Mouse (Mus musculus) lung, adult 2 months (tissue): ENCODE data around the gene Phc3. TPM values are rescaled to one million over a fixed set of nuclear protein-coding genes. Genes with fewer than 3 reads are reported as not detected.

Source experiments
- DNase-seq: peaks from one replicate; pipeline ENCODE4 v3.0.0; 2022
- H3K4me1 ChIP-seq: fragments of 200-500 bp; 2 replicates; pipeline ENCODE4 v1.6.1; 2011; ENCODE audit warnings: low read length; ENCODE audit not compliant: control insufficient read depth, insufficient read depth
- H3K4me3 ChIP-seq: fragments of 200-500 bp; replicated peaks from 2 replicates; pipeline ENCODE3; 2011; ENCODE audit warnings: low read depth, mild to moderate bottlenecking, control low read depth, low read length; ENCODE audit errors: extremely low read depth
- CTCF ChIP-seq: fragments of 200-500 bp; IDR thresholded peaks from 2 replicates; pipeline ENCODE4 v1.5.1; 2011; ENCODE audit warnings: mild to moderate bottlenecking, low read length, control low read depth; ENCODE audit not compliant: insufficient read depth
- POLR2A ChIP-seq: fragments of 200-500 bp; IDR thresholded peaks from 2 replicates; pipeline ENCODE4 v1.6.1; 2011; ENCODE audit warnings: low read depth, mild to moderate bottlenecking, control low read depth, low read length, borderline replicate concordance; ENCODE audit errors: extremely low read depth
- WGBS: fragments of 180-500 bp; shearing (Covaris S2); methylation state at CpG from one replicate; pipeline ENCODE4 v1.1.7; 2018; 5-methylcytosine and 5-hydroxymethylcytosine counted together
- polyA plus RNA-seq: library from polyadenylated mRNA; depleted of rRNA; stranded (reverse); fragments of >200 nt; gene quantifications from 2 replicates; pipeline ENCODE4 v1.2.3, GENCODE M21; 2012; rRNA removed

Gene Phc3
- polyA plus RNA-seq, result 33.7 and 34.0 TPM in 2 replicates

DNA sequence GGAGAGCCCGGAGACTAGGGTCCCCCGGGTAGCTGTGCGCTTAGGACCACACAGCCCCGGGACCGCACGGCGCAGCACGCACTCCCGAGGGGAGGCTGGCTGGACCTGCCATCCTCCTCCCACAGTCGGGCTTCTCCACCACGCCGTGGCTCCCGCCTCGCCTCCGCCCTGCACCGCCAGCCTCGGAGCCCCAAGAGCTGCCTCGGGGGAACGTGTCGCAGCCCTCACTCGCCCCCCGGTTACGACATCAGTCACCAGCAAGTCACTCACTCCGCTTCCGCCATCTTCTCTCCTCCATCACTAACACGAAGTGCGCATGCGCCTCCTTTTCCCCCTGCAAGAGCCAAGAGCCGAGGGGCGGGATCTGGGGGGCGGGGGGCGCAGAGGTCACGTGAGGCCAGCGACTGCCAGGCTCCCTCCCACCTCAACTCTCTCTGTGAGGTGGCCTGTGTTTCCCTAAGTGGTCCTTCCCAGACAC, at the start of gene Phc3:
Gene Phc3 (minus strand): TSS at position 312 of the 478 bp plus-strand sequence.
- peak; percentile 87 for DNase-seq
- Histone ChIP-seq H3K4me1 (peaks cover 2% of the 10 kb centered on the region), H3K4me3 (peak within 1 kb of the TSS; percentile 98)
- 1% methylated on average over 34 of the region's 34 CpGs for WGBS
- no peak for TF ChIP-seq CTCF
- peak; percentile 94 for TF ChIP-seq POLR2A

DNA sequence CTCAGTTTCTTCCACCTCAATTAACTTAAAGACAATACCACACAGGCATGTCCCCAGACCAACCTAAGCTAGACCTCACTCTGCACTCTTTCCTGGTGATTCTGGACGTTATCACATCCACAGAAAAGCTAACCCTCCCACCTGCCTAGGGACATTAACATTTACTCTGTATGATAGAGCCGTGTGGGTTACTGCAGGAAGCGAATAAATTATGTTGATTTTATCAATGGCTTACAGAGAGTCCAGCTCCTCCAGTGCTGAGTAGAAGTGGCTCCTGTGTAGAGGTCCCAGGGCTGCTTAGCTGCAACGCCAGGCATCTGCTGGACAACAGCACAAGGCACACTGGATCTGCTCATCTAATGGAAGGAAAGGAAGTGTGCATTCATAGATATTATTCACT, 48.4 kb upstream of the Phc3 start:
- no peak for DNase-seq
- 63% methylated on average over 4 of the region's 4 CpGs for WGBS
- Histone ChIP-seq H3K4me3 (no peak overlapping the region), H3K4me1 (peaks cover 11% of the 10 kb centered on the region)
- TF ChIP-seq POLR2A (no peak), CTCF (no peak)

DNA sequence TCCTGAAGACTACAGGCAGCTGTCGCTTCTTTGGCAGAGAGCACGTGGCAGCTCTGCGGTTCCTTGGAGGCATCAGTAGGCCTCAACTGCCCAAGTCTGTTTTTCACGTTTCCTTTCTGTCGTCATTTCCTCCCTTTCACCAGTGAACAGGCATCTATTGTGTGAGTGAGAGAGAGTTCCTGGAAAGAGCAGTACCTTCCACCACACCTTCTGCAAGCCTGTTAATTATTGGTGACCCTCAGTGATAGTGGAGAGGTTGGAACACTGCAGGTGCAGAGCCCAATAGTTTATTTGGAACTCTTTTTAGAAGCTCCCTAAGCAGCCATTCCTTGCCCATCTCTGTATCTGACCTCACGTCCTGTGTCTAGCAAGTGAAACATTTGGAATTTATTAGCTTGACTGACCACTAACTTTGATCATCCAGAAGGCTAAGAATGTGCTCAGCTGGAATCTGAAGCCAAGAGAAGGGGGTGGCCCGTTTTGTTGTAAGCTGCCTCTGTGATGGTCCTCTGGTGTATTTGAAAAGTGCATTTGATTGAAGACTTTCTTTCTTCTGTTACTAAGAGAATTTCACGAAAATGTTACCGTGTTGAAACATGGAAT, 47.5 kb upstream of the Phc3 start:
- TF ChIP-seq POLR2A (no peak), CTCF (no peak)
- H3K4me3 ChIP-seq, result no peak overlapping the region
- 41% methylated on average over 9 of the region's 9 CpGs for WGBS
- peaks cover 11% of the 10 kb centered on the region for H3K4me1 ChIP-seq
- no peak for DNase-seq

DNA sequence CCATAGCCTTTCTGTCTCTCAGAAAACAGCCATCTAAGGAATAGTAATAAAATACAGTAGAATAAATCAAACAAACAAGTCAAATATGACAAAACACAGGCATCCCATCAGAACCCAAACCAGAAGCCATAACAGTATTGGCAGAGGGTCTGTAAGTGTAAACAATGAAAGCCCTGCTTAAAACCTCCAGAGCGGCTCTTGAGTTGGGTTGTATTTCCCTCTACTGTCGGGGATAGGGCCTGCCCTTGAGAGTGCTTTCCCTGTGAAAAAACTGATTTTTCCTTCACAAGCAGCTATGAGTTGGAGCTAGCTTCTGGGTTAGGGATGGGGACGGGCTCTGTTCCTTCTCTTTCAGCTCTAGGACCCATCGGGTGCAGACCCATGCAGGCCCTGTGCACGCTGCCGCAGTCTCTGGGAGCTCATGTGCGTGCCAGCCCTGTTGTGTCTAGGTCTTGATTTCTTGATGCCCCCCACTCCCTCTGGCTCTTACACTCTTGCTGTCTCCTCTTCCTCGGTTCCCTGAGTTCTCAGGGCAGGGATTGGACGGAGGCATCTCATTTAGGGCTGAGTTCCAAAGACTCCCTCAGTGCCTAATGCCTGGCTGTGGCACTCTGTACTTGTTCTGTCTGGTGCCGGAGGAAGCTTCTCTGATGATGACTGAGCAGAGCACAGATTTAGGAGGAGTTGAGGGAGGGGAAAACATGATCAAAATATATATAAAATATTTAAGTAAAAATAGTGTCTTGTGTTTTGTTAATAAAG, 46.6 kb upstream of the Phc3 start:
- whole genome bisulfite sequencing, result 71% methylated on average over 10 of the region's 10 CpGs
- Histone ChIP-seq H3K4me1 (peaks cover 11% of the 10 kb centered on the region), H3K4me3 (no peak overlapping the region)
- TF ChIP-seq CTCF (no peak), POLR2A (no peak)
- no peak for DNase-seq

DNA sequence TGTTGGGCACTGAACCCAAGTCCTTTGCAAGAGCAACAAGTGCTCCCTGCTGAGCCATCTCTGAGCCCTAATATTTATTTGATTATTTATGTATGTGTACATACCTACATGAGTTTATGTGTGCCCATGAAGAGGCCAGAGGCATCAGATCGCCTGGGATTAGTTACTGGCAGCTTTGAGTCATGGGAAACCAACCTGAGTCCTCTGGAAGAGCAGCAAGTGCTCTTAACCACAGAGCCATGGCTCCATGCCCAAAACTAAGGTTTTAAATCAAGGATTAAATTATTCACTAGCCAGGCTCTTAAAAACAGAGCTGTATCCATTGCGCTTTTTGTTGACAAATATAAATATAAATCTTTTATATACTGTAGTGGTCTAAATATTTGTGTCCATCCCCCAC, 45.2 kb upstream of the Phc3 start:
- H3K4me3 ChIP-seq, result no peak overlapping the region
- WGBS, result 72% methylated on average over 2 of the region's 2 CpGs
- DNase-seq, result no peak
- TF ChIP-seq CTCF (no peak), POLR2A (no peak)
- H3K4me1 ChIP-seq, result peaks cover 11% of the 10 kb centered on the region

DNA sequence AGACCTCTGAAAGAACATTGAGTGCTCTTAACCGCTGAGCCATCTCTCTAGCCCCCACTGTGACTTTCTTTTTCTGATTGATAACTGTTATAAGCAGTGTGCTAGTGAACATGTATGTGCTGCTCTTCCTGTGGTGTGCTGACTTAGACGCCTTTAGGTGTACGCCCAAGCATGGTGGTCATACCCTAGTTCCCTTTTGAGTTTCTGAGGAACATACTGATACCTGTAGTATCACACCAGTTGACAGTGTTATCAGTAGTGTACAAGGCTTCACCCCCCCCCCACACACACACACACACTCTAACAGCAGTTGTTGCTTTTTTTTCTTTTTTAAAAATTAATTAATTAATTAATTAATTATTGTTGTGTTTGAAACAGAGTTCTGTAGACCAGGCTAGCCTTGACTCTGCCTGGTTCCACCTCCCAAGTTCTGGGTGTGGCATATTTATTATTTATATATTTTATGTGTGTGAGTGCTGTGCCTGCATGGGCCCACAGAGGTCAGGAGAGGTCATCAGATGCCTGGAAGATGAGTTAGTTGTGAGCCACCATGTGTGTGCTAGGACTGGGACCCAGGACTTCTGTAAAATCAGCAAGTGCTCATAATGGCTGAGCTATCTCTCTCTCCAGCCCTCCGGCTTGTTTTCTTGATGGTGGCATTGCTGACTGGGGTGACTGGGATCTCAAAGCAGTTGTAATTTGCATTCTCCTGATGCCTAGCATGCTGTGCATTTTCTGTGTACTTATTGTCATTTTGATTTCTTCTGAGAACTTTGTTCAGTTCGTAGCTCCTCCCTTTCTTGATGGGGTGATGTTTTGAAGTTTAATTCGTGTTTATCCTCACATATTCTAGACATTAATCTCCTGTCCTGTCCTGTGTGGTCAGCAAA, 35.4 kb upstream of the Phc3 start:
- Histone ChIP-seq H3K4me1 (peaks cover 13% of the 10 kb centered on the region), H3K4me3 (no peak overlapping the region)
- WGBS, result 83% methylated on average over 6 of the region's 6 CpGs
- TF ChIP-seq POLR2A, result no peak
- no peak for TF ChIP-seq CTCF
- DNase-seq, result no peak

DNA sequence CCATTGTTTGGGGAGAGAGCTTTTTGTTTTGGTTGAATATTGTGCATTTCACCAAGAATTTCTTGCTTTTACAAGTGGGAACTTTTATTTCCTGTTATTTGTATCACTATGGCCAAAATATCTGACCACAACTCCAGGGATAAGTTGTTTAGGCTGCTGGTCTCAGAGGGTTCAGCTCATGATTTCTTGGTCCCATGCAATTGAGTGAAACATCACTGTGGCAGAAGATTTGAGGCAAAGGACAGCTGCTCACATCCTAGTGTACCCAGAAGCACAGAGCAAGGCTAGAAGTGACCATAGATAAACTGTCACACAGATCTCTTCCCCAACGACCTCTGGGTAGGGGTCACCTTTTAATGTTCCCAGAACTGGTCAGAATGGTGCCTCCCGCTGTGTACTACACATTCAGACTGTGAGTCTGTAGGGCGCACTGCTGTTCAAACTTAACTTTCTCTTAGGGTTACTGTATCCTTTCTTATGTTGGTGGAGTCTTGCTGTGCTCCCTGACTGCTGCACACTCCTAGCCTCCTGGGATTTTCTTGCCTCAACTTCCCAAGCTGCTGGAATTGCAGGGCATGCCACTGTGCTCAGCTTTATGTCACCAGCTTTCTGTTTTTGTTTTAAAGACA, 31.9 kb upstream of the Phc3 start:
- Histone ChIP-seq H3K4me1 (peaks cover 15% of the 10 kb centered on the region), H3K4me3 (no peak overlapping the region)
- no peak for DNase-seq
- no peak for TF ChIP-seq POLR2A
- no peak for TF ChIP-seq CTCF
- WGBS, result 70% methylated on average over 3 of the region's 3 CpGs

DNA sequence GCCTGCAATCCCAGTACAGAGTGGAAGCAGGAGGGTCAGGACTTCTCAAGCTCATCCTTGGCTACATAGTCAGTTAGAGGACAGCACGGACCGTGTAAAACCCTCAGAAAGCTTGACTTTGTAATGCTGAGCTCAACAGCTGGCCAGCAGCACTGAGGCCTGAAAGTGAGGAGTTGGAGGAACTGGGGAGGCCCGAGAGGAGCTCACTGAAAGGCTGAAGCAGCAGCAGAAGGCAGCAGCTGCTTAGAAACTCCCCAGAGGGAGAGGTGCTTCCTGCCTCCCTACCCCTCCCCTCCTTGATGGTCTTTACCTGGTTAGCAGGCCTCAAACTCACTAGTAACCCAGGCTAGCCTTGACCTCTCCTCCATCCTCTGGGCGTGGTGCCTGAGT, 30.8 kb upstream of the Phc3 start:
- no peak for TF ChIP-seq POLR2A
- TF ChIP-seq CTCF, result no peak
- WGBS, result 40% methylated on average over 4 of the region's 4 CpGs
- DNase-seq, result peak; percentile 42
- peaks cover 15% of the 10 kb centered on the region for H3K4me1 ChIP-seq
- H3K4me3 ChIP-seq, result no peak overlapping the region
